ENCODE assay signal across 20 mouse cellular contexts in the genomic region with DNA sequence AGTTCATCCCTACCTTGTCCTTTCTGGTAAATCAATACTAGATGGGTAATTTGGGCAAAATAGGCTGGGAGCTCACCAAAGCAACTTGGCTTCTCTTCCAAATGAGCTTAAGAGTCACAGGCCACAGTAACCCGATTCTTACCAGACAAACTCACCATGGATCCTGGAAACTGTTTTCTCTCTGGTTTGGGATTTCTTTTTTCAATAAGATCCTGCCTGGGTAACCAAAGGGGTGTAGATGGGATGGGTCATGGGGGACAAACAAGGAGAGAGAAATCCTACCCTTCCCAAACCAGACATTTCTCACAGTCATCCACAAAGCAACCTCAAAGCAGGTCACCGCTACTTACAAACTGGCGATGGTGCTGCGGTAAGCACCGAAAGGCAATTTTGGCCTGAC.
"Had no signal": no experiment of that assay in that cellular context is flagged by ENCODE, and none has a peak within 500 bp of the region (broad histone marks: within the 10 kb centered on the region; RNA-seq: fewer than 3 reads in every experiment).

No protein-coding gene starts in this region.

- H3K9ac ChIP-seq: liver, embryonic 14.5 days; lung, embryonic 15.5 days; midbrain, embryonic 12.5 days; neural tube, embryonic 13.5 days; neural tube, embryonic 15.5 days; stomach, embryonic 15.5 days had no signal

- H3K27ac ChIP-seq: liver, embryonic 14.5 days; lung, embryonic 15.5 days; midbrain, embryonic 10.5 days; midbrain, embryonic 12.5 days; neural tube, embryonic 13.5 days; neural tube, embryonic 15.5 days; stomach, embryonic 15.5 days had no signal

- H3K4me1 ChIP-seq: midbrain, embryonic 12.5 days; neural tube, embryonic 13.5 days; neural tube, embryonic 15.5 days had no signal

- H3K27me3 ChIP-seq: lung, embryonic 15.5 days; midbrain, embryonic 12.5 days; neural tube, embryonic 13.5 days; neural tube, embryonic 15.5 days; stomach, embryonic 15.5 days had no signal

- DNase-seq: lung, adult 2 months; lung, postnatal 4 days; midbrain, embryonic 14.5 days; retina, postnatal 1 day; right cerebral cortex, adult 18-20 months; right cerebral cortex, postnatal 25 days; right cerebral cortex, postnatal 4 days; spleen, adult 18-20 months; thymus, adult 2 months; thymus, postnatal 25 days; thymus, postnatal 4 days had no signal

- ATAC-seq: midbrain, embryonic 16.5 days had no signal

- H3K36me3 ChIP-seq: lung, embryonic 15.5 days; midbrain, embryonic 10.5 days; midbrain, embryonic 12.5 days; neural tube, embryonic 13.5 days; neural tube, embryonic 15.5 days; stomach, embryonic 15.5 days had no signal

- H3K4me3 ChIP-seq: lung, embryonic 15.5 days; midbrain, embryonic 10.5 days; midbrain, embryonic 12.5 days; myocyte; neural tube, embryonic 13.5 days; neural tube, embryonic 15.5 days; stomach, embryonic 15.5 days had no signal

- H3K9me3 ChIP-seq: lung, embryonic 15.5 days; midbrain, embryonic 10.5 days; midbrain, embryonic 12.5 days; neural tube, embryonic 13.5 days; neural tube, embryonic 15.5 days; stomach, embryonic 15.5 days had no signal

- H3K4me2 ChIP-seq: lung, embryonic 15.5 days; midbrain, embryonic 12.5 days; neural tube, embryonic 13.5 days; neural tube, embryonic 15.5 days; stomach, embryonic 15.5 days had no signal
